Mouse (Mus musculus): ENCODE measurements at regions not wholly inside any gene's neighbourhood (a gene's known extent, or its start where the extent isn't known, plus 50 kb on each side); places are given as distances from the start of the nearest gene placed in this dataset.

GRCm38 (mm10) chr1:88623040-88623439, 79.0 kb downstream of the Arl4c start:
- H3K4me3 ChIP-seq (replicated peaks) = no peak overlapping the region
- no peak overlapping the region for H3K27ac ChIP-seq
- ATAC-seq (ENCODE audit: low read depth) (no peak), DNase-seq (no peak)
- no peaks in the 10 kb centered on the region for H3K4me1 ChIP-seq (replicated peaks)
- H3K9me3 ChIP-seq (replicated peaks) = no peaks in the 10 kb centered on the region
- no peaks in the 10 kb centered on the region for H3K27me3 ChIP-seq
- no peak overlapping the region for H3K9ac ChIP-seq
- H3K4me2 ChIP-seq = no peak overlapping the region
- H3K36me3 ChIP-seq = no peaks in the 10 kb centered on the region
- 70% methylated on average over 10 of the region's 10 CpGs for WGBS (ENCODE audit: insufficient replicate concordance)

GRCm38 (mm10) chr1:88622356-88622755, 79.7 kb downstream of the Arl4c start:
- no peak overlapping the region for H3K9ac ChIP-seq
- H3K4me1 ChIP-seq (replicated peaks) = no peaks in the 10 kb centered on the region
- H3K4me2 ChIP-seq = no peak overlapping the region
- no peaks in the 10 kb centered on the region for H3K9me3 ChIP-seq (replicated peaks)
- no peak for ATAC-seq (ENCODE audit: low read depth)
- no peak for DNase-seq
- H3K4me3 ChIP-seq (replicated peaks) = no peak overlapping the region
- no peak overlapping the region for H3K27ac ChIP-seq
- WGBS (ENCODE audit: insufficient replicate concordance) = 70% methylated on average over 6 of the region's 6 CpGs
- H3K27me3 ChIP-seq = no peaks in the 10 kb centered on the region
- no peaks in the 10 kb centered on the region for H3K36me3 ChIP-seq

- Histone ChIP-seq H3K4me2 (no peak overlapping the region), H3K36me3 (no peaks in the 10 kb centered on the region), H3K4me1 (replicated peaks) (no peaks in the 10 kb centered on the region), H3K27ac (no peak overlapping the region), H3K9ac (no peak overlapping the region), H3K9me3 (replicated peaks) (no peaks in the 10 kb centered on the region), H3K27me3 (no peaks in the 10 kb centered on the region), H3K4me3 (replicated peaks) (no peak overlapping the region)
- ATAC-seq (ENCODE audit: low read depth) (no peak), DNase-seq (no peak)
- WGBS (ENCODE audit: insufficient replicate concordance) = 39% methylated on average over 2 of the region's 2 CpGs
Observed at GRCm38 (mm10) chr1:88621214-88621613, 80.8 kb downstream of the Arl4c start.

- no peak for DNase-seq
- WGBS (ENCODE audit: insufficient replicate concordance) = 50% methylated on average over 2 of the region's 2 CpGs
- no peak overlapping the region for H3K27ac ChIP-seq
Observed at GRCm38 (mm10) chr1:88613007-88613406, 89.0 kb downstream of the Arl4c start.

GRCm38 (mm10) chr1:88611241-88611640, 90.8 kb downstream of the Arl4c start:
- Histone ChIP-seq H3K36me3 (no peaks in the 10 kb centered on the region), H3K4me1 (replicated peaks) (no peaks in the 10 kb centered on the region), H3K27ac (no peak overlapping the region), H3K9me3 (replicated peaks) (no peaks in the 10 kb centered on the region), H3K4me2 (no peak overlapping the region), H3K27me3 (no peaks in the 10 kb centered on the region), H3K4me3 (replicated peaks) (no peak overlapping the region), H3K9ac (no peak overlapping the region)
- 55% methylated on average over 5 of the region's 5 CpGs for WGBS (ENCODE audit: insufficient replicate concordance)
- DNase-seq = no peak
- ATAC-seq (ENCODE audit: low read depth) = no peak

More at GRCm38 (mm10) chr1:88613007-88613406, 89.0 kb downstream of the Arl4c start:
- H3K4me1 ChIP-seq (replicated peaks) = no peaks in the 10 kb centered on the region
- no peaks in the 10 kb centered on the region for H3K9me3 ChIP-seq (replicated peaks)
- H3K9ac ChIP-seq = no peak overlapping the region
- no peaks in the 10 kb centered on the region for H3K36me3 ChIP-seq
- no peak overlapping the region for H3K4me2 ChIP-seq
- H3K4me3 ChIP-seq (replicated peaks) = no peak overlapping the region
- no peak for ATAC-seq (ENCODE audit: low read depth)
- H3K27me3 ChIP-seq = no peaks in the 10 kb centered on the region

- 69% methylated on average over 9 of the region's 9 CpGs for WGBS (ENCODE audit: insufficient replicate concordance)
- Histone ChIP-seq H3K27ac (no peak overlapping the region), H3K9me3 (replicated peaks) (no peaks in the 10 kb centered on the region)
Observed at GRCm38 (mm10) chr1:88610810-88611209, 91.2 kb downstream of the Arl4c start.

GRCm38 (mm10) chr1:88608826-88609225, 93.2 kb downstream of the Arl4c start:
- DNase-seq (no peak), ATAC-seq (ENCODE audit: low read depth) (no peak)
- Histone ChIP-seq H3K9me3 (replicated peaks) (no peaks in the 10 kb centered on the region), H3K4me2 (no peak overlapping the region), H3K27ac (no peak overlapping the region), H3K4me3 (replicated peaks) (no peak overlapping the region), H3K27me3 (no peaks in the 10 kb centered on the region), H3K9ac (no peak overlapping the region), H3K4me1 (replicated peaks) (no peaks in the 10 kb centered on the region), H3K36me3 (no peaks in the 10 kb centered on the region)
- 42% methylated on average over 8 of the region's 8 CpGs for WGBS (ENCODE audit: insufficient replicate concordance)

More at GRCm38 (mm10) chr1:88610810-88611209, 91.2 kb downstream of the Arl4c start:
- Histone ChIP-seq H3K4me3 (replicated peaks) (no peak overlapping the region), H3K36me3 (no peaks in the 10 kb centered on the region), H3K27me3 (no peaks in the 10 kb centered on the region), H3K4me1 (replicated peaks) (no peaks in the 10 kb centered on the region), H3K9ac (no peak overlapping the region), H3K4me2 (no peak overlapping the region)
- no peak for DNase-seq
- no peak for ATAC-seq (ENCODE audit: low read depth)

- DNase-seq (no peak), ATAC-seq (ENCODE audit: low read depth) (no peak)
- H3K27ac ChIP-seq = no peak overlapping the region
Observed at GRCm38 (mm10) chr1:88608236-88608635, 93.8 kb downstream of the Arl4c start.

GRCm38 (mm10) chr1:88605616-88606190, 95.8 kb upstream of the Glrp1 start:
- Histone ChIP-seq H3K4me1 (replicated peaks) (no peaks in the 10 kb centered on the region), H3K27ac (no peak overlapping the region), H3K9ac (no peak overlapping the region), H3K27me3 (no peaks in the 10 kb centered on the region), H3K4me2 (no peak overlapping the region), H3K4me3 (replicated peaks) (no peak overlapping the region), H3K9me3 (replicated peaks) (no peaks in the 10 kb centered on the region), H3K36me3 (no peaks in the 10 kb centered on the region)
- ATAC-seq (ENCODE audit: low read depth) (no peak), DNase-seq (no peak)
- WGBS (ENCODE audit: insufficient replicate concordance) = 54% methylated on average over 14 of the region's 14 CpGs

More at GRCm38 (mm10) chr1:88608236-88608635, 93.8 kb downstream of the Arl4c start:
- WGBS (ENCODE audit: insufficient replicate concordance) = 41% methylated on average over 8 of the region's 8 CpGs
- Histone ChIP-seq H3K4me1 (replicated peaks) (no peaks in the 10 kb centered on the region), H3K4me3 (replicated peaks) (no peak overlapping the region), H3K27me3 (no peaks in the 10 kb centered on the region), H3K36me3 (no peaks in the 10 kb centered on the region), H3K4me2 (no peak overlapping the region), H3K9ac (no peak overlapping the region), H3K9me3 (replicated peaks) (no peaks in the 10 kb centered on the region)

- H3K27me3 ChIP-seq = no peaks in the 10 kb centered on the region
- H3K9me3 ChIP-seq (replicated peaks) = no peaks in the 10 kb centered on the region
- ATAC-seq (ENCODE audit: low read depth) (no peak), DNase-seq (no peak)
- no peak overlapping the region for H3K4me3 ChIP-seq (replicated peaks)
- peaks cover 6% of the 10 kb centered on the region for H3K4me1 ChIP-seq (replicated peaks)
- no peak overlapping the region for H3K4me2 ChIP-seq
- WGBS (ENCODE audit: insufficient replicate concordance) = 54% methylated on average over 3 of the region's 3 CpGs
- no peak overlapping the region for H3K9ac ChIP-seq
- H3K27ac ChIP-seq = no peak overlapping the region
- H3K36me3 ChIP-seq = no peaks in the 10 kb centered on the region
Observed at GRCm38 (mm10) chr1:88602241-88602640, 92.4 kb upstream of the Glrp1 start.

GRCm38 (mm10) chr1:88601801-88602200, 91.9 kb upstream of the Glrp1 start:
- Histone ChIP-seq H3K4me3 (replicated peaks) (no peak overlapping the region), H3K9me3 (replicated peaks) (no peaks in the 10 kb centered on the region), H3K9ac (no peak overlapping the region), H3K4me1 (replicated peaks) (peaks cover 6% of the 10 kb centered on the region), H3K4me2 (no peak overlapping the region), H3K27me3 (no peaks in the 10 kb centered on the region), H3K27ac (no peak overlapping the region), H3K36me3 (no peaks in the 10 kb centered on the region)
- 51% methylated on average over 8 of the region's 8 CpGs for WGBS (ENCODE audit: insufficient replicate concordance)
- no peak for ATAC-seq (ENCODE audit: low read depth)
- no peak for DNase-seq

- no peak overlapping the region for H3K4me2 ChIP-seq
- ATAC-seq (ENCODE audit: low read depth) (peak; percentile 90), DNase-seq (peak; percentile 32)
- no peaks in the 10 kb centered on the region for H3K9me3 ChIP-seq (replicated peaks)
- H3K4me3 ChIP-seq (replicated peaks) = no peak overlapping the region
- H3K27ac ChIP-seq = no peak overlapping the region
- H3K27me3 ChIP-seq = no peaks in the 10 kb centered on the region
- no peaks in the 10 kb centered on the region for H3K36me3 ChIP-seq
- H3K4me1 ChIP-seq (replicated peaks) = peaks cover 6% of the 10 kb centered on the region
- WGBS (ENCODE audit: insufficient replicate concordance) = 62% methylated on average over 1 of the region's 1 CpGs
- H3K9ac ChIP-seq = no peak overlapping the region
Observed at GRCm38 (mm10) chr1:88600145-88600544, 90.3 kb upstream of the Glrp1 start.

Measured in liver, embryonic 13.5 days (tissue).